Mouse (Mus musculus): ENCODE data around the gene Eif4g3. TPM values are rescaled to one million over a fixed set of nuclear protein-coding genes. Genes with fewer than 3 reads are reported as not detected.

Gene Eif4g3
- polyA plus RNA-seq, 1 experiment from 2014 or later, result 35.4 TPM

GRCm38 (mm10) chr4:138037896-138038295, 45.1 kb downstream of the Eif4g3 start:
- DNase-seq (ENCODE audit: low spot score) (no peak), ATAC-seq (ENCODE audit: low read depth) (no peak)
- H3K27ac ChIP-seq (replicated peaks; ENCODE audit: low read depth, low read length), result no peak overlapping the region
- H3K27me3 ChIP-seq (replicated peaks; ENCODE audit: control insufficient read depth, insufficient read depth, low read length), result no peaks in the 10 kb centered on the region
- H3K9me3 ChIP-seq (ENCODE audit: control insufficient read depth, low read length), result no peaks in the 10 kb centered on the region
- no peak overlapping the region for H3K9ac ChIP-seq (ENCODE audit: low read depth, low read length)
- H3K4me2 ChIP-seq (ENCODE audit: low read depth, low read length), result no peak overlapping the region
- peaks cover 11% of the 10 kb centered on the region; the same call in 1 of the 2 replicates for H3K4me1 ChIP-seq (ENCODE audit: control insufficient read depth, insufficient read depth, low read length)
- no peak overlapping the region for H3K4me3 ChIP-seq (ENCODE audit: low read depth, low read length)
- 53% methylated on average over 1 of the region's 1 CpGs for WGBS
- H3K36me3 ChIP-seq (ENCODE audit: control insufficient read depth, insufficient read depth, low read length), result peaks cover 27% of the 10 kb centered on the region; the same call in 1 of the 2 replicates

- peak; percentile 10 for DNase-seq (ENCODE audit: low spot score)
- Histone ChIP-seq H3K4me2 (ENCODE audit: low read depth, low read length) (no peak overlapping the region), H3K9me3 (ENCODE audit: control insufficient read depth, low read length) (no peaks in the 10 kb centered on the region), H3K9ac (ENCODE audit: low read depth, low read length) (no peak overlapping the region), H3K27me3 (replicated peaks; ENCODE audit: control insufficient read depth, insufficient read depth, low read length) (no peaks in the 10 kb centered on the region), H3K4me1 (ENCODE audit: control insufficient read depth, insufficient read depth, low read length) (peaks cover 11% of the 10 kb centered on the region; the same call in 1 of the 2 replicates), H3K36me3 (ENCODE audit: control insufficient read depth, insufficient read depth, low read length) (peaks cover 26% of the 10 kb centered on the region; the same call in 1 of the 2 replicates), H3K4me3 (ENCODE audit: low read depth, low read length) (no peak overlapping the region), H3K27ac (replicated peaks; ENCODE audit: low read depth, low read length) (peak overlapping the region; percentile 17; the same call in 1 of the 2 replicates)
- WGBS, result 66% methylated on average over 13 of the region's 13 CpGs
- ATAC-seq (ENCODE audit: low read depth), result no peak
Measured at GRCm38 (mm10) chr4:138038365-138039274, 45.8 kb downstream of the Eif4g3 start.

- WGBS, result 81% methylated on average over 7 of the region's 9 CpGs
- Histone ChIP-seq H3K27me3 (replicated peaks; ENCODE audit: control insufficient read depth, insufficient read depth, low read length) (no peaks in the 10 kb centered on the region), H3K27ac (replicated peaks; ENCODE audit: low read depth, low read length) (no peak overlapping the region), H3K9me3 (ENCODE audit: control insufficient read depth, low read length) (no peaks in the 10 kb centered on the region), H3K36me3 (ENCODE audit: control insufficient read depth, insufficient read depth, low read length) (peaks cover 26% of the 10 kb centered on the region; the same call in 1 of the 2 replicates), H3K4me2 (ENCODE audit: low read depth, low read length) (no peak overlapping the region), H3K4me1 (ENCODE audit: control insufficient read depth, insufficient read depth, low read length) (peaks cover 11% of the 10 kb centered on the region; the same call in 1 of the 2 replicates), H3K4me3 (ENCODE audit: low read depth, low read length) (no peak overlapping the region), H3K9ac (ENCODE audit: low read depth, low read length) (no peak overlapping the region)
- ATAC-seq (ENCODE audit: low read depth), result no peak
- no peak for DNase-seq (ENCODE audit: low spot score)
Measured at GRCm38 (mm10) chr4:138039275-138039651, 46.4 kb downstream of the Eif4g3 start.

GRCm38 (mm10) chr4:138040589-138040988, 47.8 kb downstream of the Eif4g3 start:
- H3K9me3 ChIP-seq (ENCODE audit: control insufficient read depth, low read length), result peaks cover 5% of the 10 kb centered on the region; the same call in 1 of the 2 replicates
- no peak overlapping the region for H3K4me3 ChIP-seq (ENCODE audit: low read depth, low read length)
- H3K27me3 ChIP-seq (replicated peaks; ENCODE audit: control insufficient read depth, insufficient read depth, low read length), result no peaks in the 10 kb centered on the region
- H3K4me2 ChIP-seq (ENCODE audit: low read depth, low read length), result no peak overlapping the region
- H3K9ac ChIP-seq (ENCODE audit: low read depth, low read length), result no peak overlapping the region
- peaks cover 11% of the 10 kb centered on the region; the same call in 1 of the 2 replicates for H3K4me1 ChIP-seq (ENCODE audit: control insufficient read depth, insufficient read depth, low read length)
- no peak overlapping the region for H3K27ac ChIP-seq (replicated peaks; ENCODE audit: low read depth, low read length)
- WGBS, result 88% methylated on average over 3 of the region's 3 CpGs
- ATAC-seq (ENCODE audit: low read depth), result no peak
- DNase-seq (ENCODE audit: low spot score), result no peak
- peaks cover 30% of the 10 kb centered on the region for H3K36me3 ChIP-seq (ENCODE audit: control insufficient read depth, insufficient read depth, low read length)

- ATAC-seq (ENCODE audit: low read depth), result peak; percentile 42
- H3K27ac ChIP-seq (replicated peaks; ENCODE audit: low read depth, low read length), result no peak overlapping the region; the same call in 1 of the 2 replicates
- no peak overlapping the region for H3K9ac ChIP-seq (ENCODE audit: low read depth, low read length)
- peaks cover 42% of the 10 kb centered on the region for H3K36me3 ChIP-seq (ENCODE audit: control insufficient read depth, insufficient read depth, low read length)
- DNase-seq (ENCODE audit: low spot score), result peak; percentile 28
- no peak overlapping the region for H3K4me3 ChIP-seq (ENCODE audit: low read depth, low read length)
- peaks cover 9% of the 10 kb centered on the region; the same call in 1 of the 2 replicates for H3K9me3 ChIP-seq (ENCODE audit: control insufficient read depth, low read length)
- H3K4me1 ChIP-seq (ENCODE audit: control insufficient read depth, insufficient read depth, low read length), result peaks cover 11% of the 10 kb centered on the region; the same call in 1 of the 2 replicates
- no peak overlapping the region for H3K4me2 ChIP-seq (ENCODE audit: low read depth, low read length)
- WGBS, result 76% methylated on average over 12 of the region's 12 CpGs
- no peaks in the 10 kb centered on the region for H3K27me3 ChIP-seq (replicated peaks; ENCODE audit: control insufficient read depth, insufficient read depth, low read length)
Measured at GRCm38 (mm10) chr4:138041566-138042256, 48.9 kb downstream of the Eif4g3 start.

GRCm38 (mm10) chr4:138042257-138042589, 49.4 kb downstream of the Eif4g3 start:
- Histone ChIP-seq H3K9ac (ENCODE audit: low read depth, low read length) (no peak overlapping the region), H3K27ac (replicated peaks; ENCODE audit: low read depth, low read length) (no peak overlapping the region; the same call in 1 of the 2 replicates), H3K9me3 (ENCODE audit: control insufficient read depth, low read length) (peaks cover 9% of the 10 kb centered on the region; the same call in 1 of the 2 replicates), H3K4me1 (ENCODE audit: control insufficient read depth, insufficient read depth, low read length) (peaks cover 11% of the 10 kb centered on the region; the same call in 1 of the 2 replicates), H3K36me3 (ENCODE audit: control insufficient read depth, insufficient read depth, low read length) (peaks cover 41% of the 10 kb centered on the region), H3K4me2 (ENCODE audit: low read depth, low read length) (no peak overlapping the region), H3K4me3 (ENCODE audit: low read depth, low read length) (no peak overlapping the region), H3K27me3 (replicated peaks; ENCODE audit: control insufficient read depth, insufficient read depth, low read length) (no peaks in the 10 kb centered on the region)
- ATAC-seq (ENCODE audit: low read depth) (no peak), DNase-seq (ENCODE audit: low spot score) (no peak)
- WGBS, result 56% methylated on average over 2 of the region's 2 CpGs

GRCm38 (mm10) chr4:138042625-138043024, 49.8 kb downstream of the Eif4g3 start:
- 90% methylated on average over 5 of the region's 5 CpGs for WGBS
- Histone ChIP-seq H3K9ac (ENCODE audit: low read depth, low read length) (no peak overlapping the region), H3K4me3 (ENCODE audit: low read depth, low read length) (no peak overlapping the region), H3K4me2 (ENCODE audit: low read depth, low read length) (no peak overlapping the region), H3K27ac (replicated peaks; ENCODE audit: low read depth, low read length) (no peak overlapping the region; the same call in 1 of the 2 replicates), H3K27me3 (replicated peaks; ENCODE audit: control insufficient read depth, insufficient read depth, low read length) (no peaks in the 10 kb centered on the region), H3K4me1 (ENCODE audit: control insufficient read depth, insufficient read depth, low read length) (peaks cover 10% of the 10 kb centered on the region; the same call in 1 of the 2 replicates), H3K36me3 (ENCODE audit: control insufficient read depth, insufficient read depth, low read length) (peaks cover 41% of the 10 kb centered on the region), H3K9me3 (ENCODE audit: control insufficient read depth, low read length) (peaks cover 9% of the 10 kb centered on the region; the same call in 1 of the 2 replicates)
- ATAC-seq (ENCODE audit: low read depth) (no peak), DNase-seq (ENCODE audit: low spot score) (no peak)

- 97% methylated on average over 16 of the region's 16 CpGs for WGBS
- H3K4me3 ChIP-seq (ENCODE audit: low read depth, low read length), result no peak overlapping the region
- H3K27me3 ChIP-seq (replicated peaks; ENCODE audit: control insufficient read depth, insufficient read depth, low read length), result no peaks in the 10 kb centered on the region
- peaks cover 9% of the 10 kb centered on the region; the same call in 1 of the 2 replicates for H3K9me3 ChIP-seq (ENCODE audit: control insufficient read depth, low read length)
- H3K36me3 ChIP-seq (ENCODE audit: control insufficient read depth, insufficient read depth, low read length), result peaks cover 44% of the 10 kb centered on the region
- no peak for ATAC-seq (ENCODE audit: low read depth)
- H3K27ac ChIP-seq (replicated peaks; ENCODE audit: low read depth, low read length), result no peak overlapping the region
- H3K4me1 ChIP-seq (ENCODE audit: control insufficient read depth, insufficient read depth, low read length), result no peaks in the 10 kb centered on the region
- no peak overlapping the region for H3K4me2 ChIP-seq (ENCODE audit: low read depth, low read length)
- no peak for DNase-seq (ENCODE audit: low spot score)
- H3K9ac ChIP-seq (ENCODE audit: low read depth, low read length), result no peak overlapping the region
Measured at GRCm38 (mm10) chr4:138044841-138045500, 52.1 kb downstream of the Eif4g3 start.
